Mouse (Mus musculus) kidney, adult 18-20 months (tissue): ENCODE data around the gene Exph5.
A peak's percentile ranks its signal among the peaks of the same experiment; 100 is the strongest.

Source experiments
- DNase-seq: peaks from one replicate; pipeline ENCODE4 v3.0.0; 2021

Exph5 gene

DNA sequence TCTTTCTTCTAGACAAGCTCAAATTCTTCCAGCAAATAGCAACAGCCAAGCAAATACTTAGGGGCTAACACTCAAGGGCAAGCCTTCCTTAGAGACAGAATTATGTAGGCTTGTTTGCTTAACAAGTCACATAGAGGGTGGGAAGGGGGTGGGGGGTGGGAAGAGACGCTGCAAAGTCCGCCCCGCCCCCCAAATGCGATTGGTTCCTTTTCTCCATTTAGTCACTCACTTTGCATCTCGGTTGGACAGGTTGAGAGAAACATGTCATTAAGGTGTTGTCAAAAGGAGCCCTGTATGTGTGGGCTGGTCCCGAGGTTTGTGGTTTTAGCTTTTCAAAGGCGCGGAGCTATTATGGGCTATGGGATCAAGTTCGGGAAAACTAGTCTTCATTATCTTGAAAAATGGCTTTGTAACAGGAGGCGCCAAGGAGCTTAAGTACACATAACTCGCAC, at the start of gene Exph5:
Gene Exph5 (plus strand): TSS at position 402 of the 452 bp plus-strand sequence.
- DNase-seq, result peak; percentile 64

DNA sequence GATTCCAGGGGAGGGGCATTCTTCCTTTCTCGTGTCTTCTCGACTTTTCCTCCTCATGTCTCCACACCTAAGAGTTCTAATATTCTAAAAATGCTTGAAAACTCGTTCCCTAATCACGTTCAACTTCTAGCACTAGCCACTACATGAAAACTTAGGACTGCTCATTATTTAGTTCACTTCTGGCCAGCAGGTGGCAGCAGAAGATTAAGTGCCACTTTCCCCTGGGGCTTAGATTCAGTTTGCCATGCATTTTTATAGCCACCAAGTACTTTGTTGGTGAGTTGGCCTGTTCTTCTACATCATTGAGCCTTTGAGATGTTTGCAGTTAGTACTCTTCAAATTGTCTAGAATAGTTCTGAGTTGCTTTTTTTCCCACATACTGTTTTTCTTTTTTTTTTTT, 47.1 kb upstream of the Exph5 start:
- peak; percentile 83 for DNase-seq

DNA sequence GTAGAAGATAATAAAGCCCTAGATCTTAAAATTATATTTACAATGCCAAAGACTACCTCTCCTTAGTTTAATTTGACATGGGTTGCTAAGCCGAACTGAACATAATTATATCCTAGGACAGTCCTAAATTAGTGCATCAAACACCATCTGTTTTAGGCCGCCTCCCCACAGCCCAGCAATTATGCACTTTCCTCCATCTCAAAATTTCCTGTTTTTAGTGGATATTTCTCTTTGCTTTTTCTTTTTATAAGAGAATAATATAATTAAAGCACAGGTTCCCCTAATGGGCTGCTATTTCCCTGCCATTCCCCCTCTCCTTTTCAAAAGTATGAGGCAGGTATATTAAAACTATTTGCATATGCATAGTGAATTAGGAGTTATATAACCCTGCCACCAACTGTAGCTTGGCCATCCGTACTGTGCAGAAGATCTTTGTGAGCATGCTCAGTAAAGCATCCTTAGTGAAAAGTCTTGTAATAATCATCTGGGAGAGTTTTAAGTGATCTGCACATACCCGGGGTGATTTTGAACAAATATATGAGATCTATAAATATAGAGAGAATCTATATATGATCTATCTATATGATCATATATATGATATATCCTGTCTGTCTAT, 44.7 kb upstream of the Exph5 start:
- no peak for DNase-seq

DNA sequence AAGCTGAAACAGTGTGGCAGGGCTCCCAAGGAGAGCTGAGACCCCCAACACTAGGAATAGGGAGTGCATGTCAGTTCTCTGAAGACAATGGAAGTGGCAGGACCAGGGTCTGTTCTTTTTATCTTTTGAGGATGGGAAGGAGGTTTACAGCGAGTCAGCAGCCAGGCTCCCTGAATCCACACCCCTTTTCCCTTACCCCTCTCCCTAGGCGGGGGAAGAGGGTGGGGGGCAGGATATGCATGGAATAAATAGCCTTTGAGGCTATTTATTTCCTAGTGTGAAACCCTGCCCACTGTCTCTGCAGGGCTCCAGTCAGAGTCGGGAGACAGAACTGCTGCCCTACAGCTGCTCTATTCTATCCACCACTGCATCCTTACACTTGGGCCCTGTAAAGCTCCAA, 43.7 kb upstream of the Exph5 start:
- no peak for DNase-seq

DNA sequence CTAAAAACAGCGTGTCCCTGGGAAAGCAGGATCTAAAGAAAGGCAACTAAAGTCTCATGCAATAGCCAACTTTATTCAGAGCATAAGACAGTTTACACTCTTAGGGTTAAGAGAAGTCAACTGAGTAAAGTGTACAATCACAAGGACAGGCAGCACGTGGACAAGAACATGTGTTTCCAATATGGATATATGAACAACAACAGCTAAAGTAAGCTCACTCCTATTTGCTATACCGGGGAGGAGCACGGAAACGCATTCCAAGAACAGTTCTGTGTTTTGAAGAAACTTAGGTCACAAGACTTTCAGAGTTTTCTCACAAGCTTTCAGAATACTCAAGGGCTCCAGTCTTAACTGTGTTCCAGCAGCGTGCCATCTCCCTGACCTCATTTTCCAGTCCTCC, 43.3 kb upstream of the Exph5 start:
- no peak for DNase-seq

DNA sequence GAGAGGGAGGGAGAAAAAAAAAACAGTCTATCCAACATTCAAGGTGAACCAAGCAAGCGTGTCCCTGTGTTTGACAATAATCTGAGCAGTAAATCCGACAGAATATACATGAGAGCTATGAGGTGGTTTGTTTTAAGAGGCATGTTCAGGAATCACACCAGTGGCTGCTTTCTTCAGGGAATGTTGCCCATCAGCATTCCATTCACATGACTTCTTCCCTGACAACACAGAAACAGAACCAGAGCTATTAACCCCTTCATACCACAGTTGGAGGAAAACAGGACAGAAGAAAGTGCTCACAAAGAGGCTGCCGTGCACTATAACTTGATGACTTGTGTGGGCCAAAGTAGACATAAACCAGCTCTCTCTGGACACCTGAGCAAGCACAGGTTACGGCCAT, 37.1 kb upstream of the Exph5 start:
- no peak for DNase-seq

DNA sequence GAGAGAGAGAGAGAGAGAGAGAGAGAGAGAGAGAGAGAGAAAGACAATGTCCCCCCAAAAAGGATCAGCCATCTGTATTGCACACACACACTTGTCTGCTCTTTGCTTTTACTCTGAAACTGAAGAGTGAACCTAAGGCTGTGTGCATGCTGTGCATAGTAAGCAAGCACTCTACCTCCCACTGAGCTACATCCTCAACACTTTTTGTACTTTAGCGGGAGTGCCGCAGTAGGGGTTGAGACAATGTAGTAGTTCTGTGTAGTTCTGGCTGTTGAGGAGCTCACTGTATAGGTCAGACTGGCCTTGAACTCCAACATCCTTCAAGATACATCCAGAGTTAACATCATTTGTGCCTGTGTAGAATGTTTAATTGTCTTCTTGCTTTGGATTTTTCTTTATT, 35.9 kb upstream of the Exph5 start:
- DNase-seq, result no peak

DNA sequence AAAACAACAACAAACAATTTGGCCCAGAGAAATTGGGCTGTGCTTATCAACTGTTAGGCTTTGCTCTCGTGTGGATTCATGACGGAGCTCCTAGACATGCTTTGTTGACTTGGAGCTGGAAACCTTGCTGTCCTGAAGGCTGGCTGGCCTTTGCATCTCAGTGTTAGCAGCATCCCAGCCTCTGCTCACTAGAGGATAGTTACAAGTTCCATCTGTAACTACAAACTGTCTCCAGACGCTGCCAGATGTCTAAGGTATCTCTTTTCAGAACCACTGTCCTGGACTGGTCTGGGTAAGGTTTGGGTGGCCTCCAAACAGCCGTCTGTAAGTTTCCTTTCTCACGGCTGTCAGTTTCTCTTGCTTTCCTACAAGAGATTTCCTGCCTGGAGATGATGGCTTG, 33.4 kb upstream of the Exph5 start:
- no peak for DNase-seq

DNA sequence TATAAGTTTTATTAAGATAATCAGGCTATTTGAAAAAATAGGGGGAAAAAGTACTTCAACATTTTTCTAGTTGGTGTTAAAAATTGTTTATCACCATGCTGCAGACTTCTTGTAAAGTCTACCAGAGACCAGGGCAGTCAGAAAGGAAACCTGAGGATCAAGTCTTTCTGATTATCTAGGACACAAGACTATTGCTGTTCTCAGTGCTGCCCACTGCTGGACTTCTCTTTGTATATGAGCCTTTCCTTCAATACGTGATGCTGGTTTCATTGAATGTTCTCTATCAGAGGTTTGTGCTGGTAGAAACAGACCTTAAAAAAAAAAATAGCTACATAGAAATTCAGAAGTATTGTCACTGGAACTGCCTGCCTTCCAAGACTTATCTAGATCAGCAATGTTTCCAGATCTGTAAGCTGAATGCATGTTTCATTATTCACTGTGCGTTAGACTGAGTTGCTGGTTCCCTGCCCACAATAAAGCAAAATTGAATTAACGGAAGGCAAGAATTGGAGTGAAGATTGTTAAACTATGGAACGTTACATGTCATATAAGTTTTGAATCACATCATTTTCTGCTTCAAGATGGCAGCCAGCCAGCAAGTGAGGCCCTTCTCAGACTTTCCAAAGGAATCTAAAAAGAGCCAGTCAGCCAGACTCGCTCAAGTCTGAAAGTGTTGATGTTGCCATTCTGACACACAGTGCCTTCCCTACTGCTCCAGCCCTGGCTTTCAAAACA, 32.6 kb upstream of the Exph5 start:
- DNase-seq, result no peak

DNA sequence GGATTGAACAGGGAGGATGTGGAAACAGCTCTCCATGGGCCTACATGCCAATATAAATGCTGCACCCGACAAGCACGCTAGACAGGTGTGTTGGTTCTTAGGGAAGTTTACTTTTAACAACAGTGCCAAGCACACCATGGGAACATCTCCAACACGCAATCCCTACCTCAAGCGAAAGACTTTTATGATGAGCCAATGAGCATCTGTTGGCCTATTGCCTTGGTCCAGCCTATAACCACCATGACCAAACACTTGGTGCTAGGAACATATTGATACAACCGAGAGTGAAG, 32.1 kb upstream of the Exph5 start:
- no peak for DNase-seq

DNA sequence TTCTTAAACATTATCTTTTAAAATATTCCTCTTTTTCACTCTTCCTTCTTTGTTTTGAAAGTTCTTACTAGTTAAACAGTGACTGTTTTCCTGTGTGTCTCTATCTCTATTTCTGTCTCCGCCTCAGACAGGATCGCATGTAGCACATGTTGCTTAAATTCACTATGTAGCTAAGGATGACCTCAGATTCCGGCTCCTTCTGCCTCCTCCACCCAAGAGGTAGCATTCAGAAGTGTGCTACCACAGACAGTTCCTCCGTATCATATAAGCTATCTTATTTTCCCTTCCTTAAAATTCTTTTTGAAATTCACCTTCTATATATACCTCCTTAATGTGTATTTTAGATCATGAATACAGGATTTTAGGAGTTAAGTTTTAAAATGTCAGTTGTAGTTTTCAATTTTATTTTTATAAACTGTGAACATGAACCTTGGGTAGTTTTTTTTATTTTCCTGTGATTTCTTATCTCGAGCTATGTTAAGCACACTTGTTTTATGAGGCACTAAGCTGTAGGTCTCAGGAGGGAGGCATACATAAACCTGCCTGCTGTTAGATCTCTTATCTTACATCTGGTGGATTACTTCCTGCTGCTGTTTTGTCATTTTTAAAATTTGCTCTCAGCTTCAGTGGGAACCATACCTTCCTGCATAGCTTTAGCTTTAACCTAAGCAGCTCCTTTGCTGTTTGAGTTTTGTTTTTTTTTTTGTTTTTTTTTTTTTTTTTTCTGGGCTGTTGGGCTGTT, 30.0 kb upstream of the Exph5 start:
- DNase-seq, result no peak

DNA sequence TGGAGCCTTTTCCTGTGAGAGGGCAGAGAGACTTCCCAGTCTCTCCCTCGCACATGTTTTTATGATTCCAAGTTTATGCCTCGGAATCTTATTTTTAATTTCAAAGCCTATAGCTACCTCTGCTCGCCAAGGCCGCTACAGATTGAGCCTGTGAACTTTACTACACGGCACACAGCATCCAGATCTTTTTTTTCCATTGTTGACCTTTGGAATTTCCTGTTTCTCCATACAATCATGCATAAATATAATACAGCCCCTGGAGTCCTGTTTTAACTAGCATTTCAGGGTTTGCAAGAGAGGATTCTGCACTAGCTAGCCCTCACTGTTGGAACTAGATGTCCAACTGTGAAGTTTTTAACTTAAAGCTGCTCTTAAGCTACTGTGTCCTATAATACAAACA, 29.3 kb upstream of the Exph5 start:
- no peak for DNase-seq

DNA sequence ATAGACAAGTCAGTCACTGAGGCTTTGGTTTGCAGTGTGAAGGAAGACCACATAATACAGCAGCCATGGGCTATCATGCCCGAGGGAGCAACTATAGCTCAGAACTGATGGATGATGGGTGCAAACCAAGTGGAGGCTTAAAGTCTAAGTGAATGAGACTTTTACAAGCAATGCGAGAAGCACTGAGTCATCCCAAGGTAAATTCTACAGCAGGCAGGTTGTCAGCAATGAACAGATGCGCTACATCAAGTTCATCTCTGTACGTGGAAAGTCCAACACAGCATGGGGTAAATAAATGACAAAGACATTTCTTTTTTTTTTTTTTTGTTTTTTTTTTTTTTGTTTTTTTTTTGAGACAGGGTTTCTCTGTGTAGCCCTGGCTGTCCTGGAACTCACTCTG, 28.8 kb upstream of the Exph5 start:
- no peak for DNase-seq

DNA sequence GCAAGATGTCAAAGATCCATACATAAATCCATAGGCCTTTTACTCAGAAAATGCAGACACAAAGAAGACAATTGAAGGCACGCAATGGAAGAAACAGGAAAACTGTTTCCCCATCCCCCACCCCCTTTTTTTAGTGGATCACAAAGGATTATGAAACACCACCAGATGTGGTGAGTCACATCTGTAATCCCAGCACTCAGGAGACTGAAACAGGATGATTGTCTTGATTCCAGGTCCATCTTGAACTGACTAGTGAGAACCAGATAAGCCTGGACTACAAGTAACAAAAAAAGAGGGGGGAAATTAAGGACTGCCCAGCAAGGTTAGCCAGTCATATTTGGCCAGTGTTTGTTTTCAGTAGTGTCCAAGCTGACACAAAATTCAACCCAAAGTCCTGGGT, 25.1 kb upstream of the Exph5 start:
- no peak for DNase-seq

DNA sequence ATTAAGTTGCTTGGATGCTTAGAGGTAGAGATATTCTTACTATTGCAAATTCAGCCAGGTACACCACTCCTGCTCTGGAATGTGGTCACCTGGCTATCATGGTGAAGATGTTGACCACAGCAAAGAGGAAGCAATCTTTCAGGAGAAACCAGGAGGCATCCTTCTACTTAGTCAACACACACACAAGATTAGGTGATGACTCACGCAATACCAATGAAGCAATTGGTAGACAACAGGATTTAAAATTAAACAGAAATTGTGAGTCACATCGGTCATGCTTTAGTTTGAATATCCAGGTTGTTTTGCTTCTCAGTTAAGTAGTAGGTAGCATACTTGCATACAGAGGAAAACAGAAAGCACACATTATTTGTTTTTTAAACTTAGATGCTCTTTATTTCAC, 22.5 kb upstream of the Exph5 start:
- DNase-seq, result no peak

DNA sequence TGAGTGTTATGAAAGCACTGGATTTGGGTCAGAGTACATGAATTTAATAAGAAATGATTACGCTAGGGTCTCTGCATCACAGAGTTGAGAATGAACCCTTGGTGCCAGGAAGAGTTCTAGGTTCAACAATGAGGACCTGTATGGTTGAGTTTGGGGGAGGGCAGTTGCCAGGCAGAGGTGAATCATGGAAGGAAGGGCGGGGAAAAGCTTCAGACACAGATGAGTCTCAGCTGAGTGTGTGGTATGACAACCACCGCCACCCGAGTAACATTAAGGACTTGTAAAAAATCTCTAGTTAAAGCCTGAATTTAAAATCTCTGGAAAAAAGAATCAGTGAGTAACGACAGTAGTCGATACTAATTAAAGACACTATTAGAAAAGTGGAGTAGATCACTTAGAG, 14.7 kb upstream of the Exph5 start:
- no peak for DNase-seq

DNA sequence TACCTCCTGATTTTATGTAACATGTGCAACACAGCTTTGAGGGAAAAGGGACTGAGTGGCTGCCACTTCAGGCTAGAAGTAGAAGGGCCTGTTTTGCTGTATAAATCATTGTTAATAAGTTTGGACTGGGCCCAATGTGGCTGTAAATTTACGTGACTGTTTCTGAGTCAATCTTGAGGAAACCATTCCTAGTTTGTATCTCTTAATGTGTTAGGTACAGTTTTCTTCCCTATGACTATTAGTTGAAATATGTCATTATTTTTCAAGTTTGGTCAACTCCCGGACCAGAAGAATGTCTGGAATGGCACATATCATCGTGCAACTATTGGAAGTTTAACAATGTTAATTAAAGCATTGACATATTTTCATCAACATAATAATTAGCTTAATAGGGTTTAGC, 11.5 kb upstream of the Exph5 start:
- no peak for DNase-seq

DNA sequence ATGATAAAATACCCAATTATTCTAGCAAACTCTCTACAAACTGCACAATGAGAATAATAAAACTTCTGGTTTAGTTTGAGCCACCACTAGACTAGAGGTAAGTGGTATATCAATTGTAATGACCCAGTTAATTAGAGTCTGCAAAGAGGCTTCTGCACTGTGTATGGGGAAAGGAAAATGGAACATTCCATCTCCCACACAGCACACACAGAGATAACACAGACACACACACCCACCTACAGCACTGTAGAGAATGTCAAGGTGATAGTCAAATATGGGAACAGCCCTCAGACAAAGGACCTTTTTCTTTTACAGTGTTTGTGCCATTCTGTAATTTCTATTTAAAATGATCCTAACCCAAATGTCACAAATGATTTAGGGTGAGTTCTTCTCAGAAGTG, 8.6 kb upstream of the Exph5 start:
- DNase-seq, result no peak

DNA sequence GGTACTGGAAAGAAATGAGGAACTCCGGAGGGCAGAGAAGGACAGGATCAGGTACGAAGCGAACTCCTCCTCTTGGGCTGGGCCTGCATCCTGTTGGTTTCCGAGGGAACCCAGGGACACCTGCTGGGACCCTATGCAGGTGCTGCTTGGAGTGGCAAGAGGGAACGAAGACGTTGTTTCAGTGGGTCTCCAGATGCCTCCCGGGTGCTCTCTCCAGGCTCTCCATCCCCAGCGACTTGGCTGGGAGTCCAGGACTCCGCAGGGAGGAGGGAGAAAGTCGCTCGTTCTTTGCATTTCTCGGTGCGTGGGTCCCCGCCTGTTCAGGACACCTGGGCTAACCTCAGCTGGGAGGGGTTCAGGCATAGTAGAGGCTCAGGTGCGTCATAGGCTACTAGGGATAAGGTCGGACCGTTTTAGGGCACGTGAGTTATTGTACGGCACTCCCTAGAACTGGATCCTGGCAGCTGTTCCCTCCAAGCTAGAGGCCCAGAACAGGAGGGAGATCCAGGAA, 386 bp downstream of the Exph5 start:
- peak; percentile 24 for DNase-seq

DNA sequence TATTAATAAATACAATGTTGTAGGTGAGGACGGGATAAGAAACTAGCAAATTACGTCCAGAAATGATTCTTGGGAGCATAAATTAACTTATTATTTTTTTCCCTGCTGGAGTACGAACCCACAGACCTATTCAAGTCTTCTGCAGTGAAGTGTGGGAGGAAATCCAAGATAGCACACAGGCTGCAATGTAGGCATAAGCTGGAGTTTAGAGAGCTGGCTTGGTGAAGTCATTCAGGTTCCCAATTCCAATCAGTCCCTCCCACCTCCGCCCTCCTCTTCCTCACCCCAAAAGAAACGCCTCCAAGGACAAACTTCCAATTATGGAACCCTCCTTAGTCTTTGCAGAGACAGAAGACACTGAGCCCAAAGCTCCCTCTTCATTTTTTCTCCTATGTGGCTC, 945 bp downstream of the Exph5 start:
- DNase-seq, result no peak

DNA sequence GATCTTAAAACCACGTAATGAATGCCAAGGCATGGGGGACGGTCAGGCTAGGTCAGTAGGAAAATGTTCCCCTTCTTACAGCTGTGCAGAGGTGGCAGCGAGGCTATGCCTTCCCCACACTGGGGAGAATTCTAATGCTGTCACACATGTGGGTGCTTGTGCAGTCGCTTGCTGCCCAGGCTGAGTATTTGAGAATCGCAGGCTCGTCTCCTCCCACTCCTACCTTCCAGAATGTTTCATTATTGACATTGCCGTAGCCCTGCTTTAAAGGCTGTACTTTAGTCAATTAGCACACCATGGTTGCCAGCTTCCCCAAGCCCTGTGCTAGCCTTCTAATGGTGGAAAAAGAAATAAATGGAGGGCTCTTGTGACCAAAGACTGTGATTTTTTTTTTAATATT, 6.4 kb downstream of the Exph5 start:
- no peak for DNase-seq

DNA sequence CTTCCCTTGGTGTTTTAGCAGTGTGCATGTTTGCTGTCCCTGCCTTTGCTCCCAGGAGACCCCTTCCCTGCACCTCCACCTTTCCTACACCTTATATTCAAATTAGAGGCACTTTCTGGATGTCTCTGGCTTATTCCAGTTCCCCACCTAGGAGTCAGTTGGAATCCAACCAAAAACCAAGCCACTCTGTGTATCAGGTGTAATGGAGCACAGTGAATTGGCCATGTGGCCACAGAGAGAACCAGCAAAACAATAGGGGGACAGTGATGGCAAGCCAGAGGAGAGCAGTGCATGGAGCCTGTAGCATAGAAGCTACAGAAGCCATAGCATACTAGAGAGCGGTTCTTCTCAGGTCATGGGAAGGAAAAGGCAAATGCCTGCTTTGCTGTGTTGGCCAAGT, 11.5 kb downstream of the Exph5 start:
- DNase-seq, result no peak

DNA sequence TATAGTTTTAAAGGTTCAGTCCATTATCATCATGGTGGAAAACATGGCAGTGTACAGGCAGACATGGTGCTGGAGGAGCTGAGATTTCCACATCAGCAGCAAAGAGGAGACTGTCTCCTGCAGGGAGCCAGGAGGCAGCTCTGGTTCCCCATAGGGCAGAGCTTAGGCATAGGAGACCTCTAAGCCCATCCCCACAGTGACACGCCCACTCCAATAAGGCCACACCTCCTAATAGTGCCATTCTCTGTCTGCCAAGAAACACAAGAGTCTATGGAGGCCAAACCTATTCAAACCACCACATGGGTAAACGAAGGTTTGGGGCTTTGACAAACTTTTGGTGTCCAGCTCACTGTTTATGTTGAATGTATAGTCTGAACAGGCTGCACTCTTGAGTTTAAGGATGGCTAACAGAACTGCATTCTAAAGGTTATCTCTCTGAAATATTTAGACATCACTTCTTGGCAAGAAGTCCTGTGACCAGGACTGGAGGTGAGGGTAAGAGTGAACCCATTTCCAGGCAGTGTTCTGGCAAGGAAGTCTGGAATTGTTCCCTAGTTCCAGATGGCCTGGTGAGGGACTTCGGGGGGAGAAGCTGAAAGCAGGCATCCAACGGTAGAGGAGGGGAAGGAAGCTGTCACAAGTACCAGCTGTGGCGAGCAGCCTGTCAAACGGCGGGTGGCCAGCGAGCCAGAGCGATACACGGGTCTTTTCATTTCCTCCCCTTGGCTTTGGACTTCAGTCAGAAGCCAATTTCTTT, 19.6 kb downstream of the Exph5 start:
- DNase-seq, result no peak

DNA sequence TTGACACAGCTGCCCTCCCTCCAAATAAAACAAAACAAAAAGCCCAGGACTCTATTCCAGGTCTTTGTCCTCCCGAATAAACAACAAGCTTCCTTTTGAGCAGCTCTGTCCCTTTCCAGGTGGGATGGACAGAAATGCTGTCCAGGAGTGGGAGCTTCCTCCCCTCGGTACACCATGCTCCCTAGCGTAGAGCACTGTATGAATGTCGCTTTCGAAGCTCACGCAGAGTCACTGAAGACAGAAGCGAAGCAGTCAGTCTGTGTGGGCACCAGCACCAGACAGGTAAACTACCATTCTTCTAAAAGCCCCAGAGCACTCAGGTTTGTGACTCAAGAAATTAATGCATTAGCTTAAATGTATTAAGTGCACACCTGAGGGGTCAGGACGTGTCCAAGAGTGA, 20.2 kb downstream of the Exph5 start:
- no peak for DNase-seq
